Mouse (Mus musculus) heart, embryonic 14.5 days (tissue): ENCODE data around the gene C2cd6. TPM values are rescaled to one million over a fixed set of nuclear protein-coding genes. Genes with fewer than 3 reads are reported as not detected.

Experiments
- ATAC-seq: fragments of 200-750 bp; cut with Nextera tagmentation; 2 replicates; pipeline ENCODE4 v1.8.0; 2017; ENCODE audit warnings: low read depth, moderate TSS enrichment; ENCODE audit not compliant: insufficient number of reproducible peaks, insufficient read depth, low FRiP score
- H3K27ac ChIP-seq, 2 experiments: fragments of 200-500 bp in 1 of 2; fragments of 300-500 bp in 1 of 2; sonication (generic) in 1 of 2; replicated peaks in 1 of 2; 2 replicates each; pipeline ENCODE4 v1.5.1; 2012 to 2014; ENCODE audit warnings: low read depth in 2 of 2, low read length in 2 of 2, control low read depth in 1 of 2, mild to moderate bottlenecking in 1 of 2, mixed read lengths in 1 of 2; ENCODE audit not compliant: control insufficient read depth in 1 of 2, insufficient read depth in 1 of 2
- H3K27me3 ChIP-seq: fragments of 300-500 bp; sonication (generic); 2 replicates; pipeline ENCODE4 v1.6.1; 2014; ENCODE audit warnings: mild to moderate bottlenecking, low read length, control low read depth; ENCODE audit not compliant: control insufficient read depth, insufficient read depth
- H3K36me3 ChIP-seq: fragments of 300-500 bp; sonication (generic); 2 replicates; pipeline ENCODE4 v1.6.1; 2014; ENCODE audit warnings: mild to moderate bottlenecking, control low read depth, low read length, mixed read lengths; ENCODE audit not compliant: control insufficient read depth, insufficient read depth
- H3K4me1 ChIP-seq, 2 experiments: fragments of 200-500 bp in 1 of 2; fragments of 300-500 bp in 1 of 2; sonication (generic) in 1 of 2; 2 replicates each; pipeline ENCODE4 v1.6.1; 2012 to 2014; ENCODE audit warnings: low read length in 2 of 2, control low read depth in 1 of 2, mixed read lengths in 1 of 2; ENCODE audit not compliant: control insufficient read depth in 2 of 2, insufficient read depth in 2 of 2
- H3K4me2 ChIP-seq: fragments of 300-500 bp; sonication (generic); 2 replicates; pipeline ENCODE4 v1.6.1; 2014; ENCODE audit warnings: mild to moderate bottlenecking, low read length
- H3K4me3 ChIP-seq, 2 experiments: fragments of 200-500 bp in 1 of 2; fragments of 300-500 bp in 1 of 2; sonication (generic) in 1 of 2; 2 replicates each; pipeline ENCODE4 v1.5.1; 2012 to 2014; ENCODE audit warnings: low read length in 2 of 2, mild to moderate bottlenecking in 2 of 2, control low read depth in 1 of 2, low read depth in 1 of 2, moderate library complexity in 1 of 2; ENCODE audit not compliant: control insufficient read depth in 1 of 2, insufficient read depth in 1 of 2
- H3K9ac ChIP-seq: fragments of 300-500 bp; sonication (generic); 2 replicates; pipeline ENCODE4 v1.6.1; 2014; ENCODE audit warnings: mild to moderate bottlenecking, low read length
- H3K9me3 ChIP-seq: fragments of 300-500 bp; sonication (generic); 2 replicates; pipeline ENCODE4 v1.6.1; 2016; ENCODE audit warnings: low read length, control low read depth; ENCODE audit not compliant: control insufficient read depth
- WGBS: fragments of 180-500 bp; shearing (Covaris S2); extraction: QIAGEN DNeasy Blood & Tissue Kit; methylation state at CpG from one replicate; pipeline ENCODE4 v1.1.7; 2014; 5-methylcytosine and 5-hydroxymethylcytosine counted together
- polyA plus RNA-seq: library from polyadenylated mRNA; unstranded; fragments of >200 nt; fragmentation: Nextera tagmentation; extraction: Ambion mirVana; gene quantifications from 2 replicates; pipeline ENCODE4 v1.2.1, GENCODE M21; 2014

C2cd6 gene
- polyA plus RNA-seq, 1 experiment from 2014 or later = not detected

DNA sequence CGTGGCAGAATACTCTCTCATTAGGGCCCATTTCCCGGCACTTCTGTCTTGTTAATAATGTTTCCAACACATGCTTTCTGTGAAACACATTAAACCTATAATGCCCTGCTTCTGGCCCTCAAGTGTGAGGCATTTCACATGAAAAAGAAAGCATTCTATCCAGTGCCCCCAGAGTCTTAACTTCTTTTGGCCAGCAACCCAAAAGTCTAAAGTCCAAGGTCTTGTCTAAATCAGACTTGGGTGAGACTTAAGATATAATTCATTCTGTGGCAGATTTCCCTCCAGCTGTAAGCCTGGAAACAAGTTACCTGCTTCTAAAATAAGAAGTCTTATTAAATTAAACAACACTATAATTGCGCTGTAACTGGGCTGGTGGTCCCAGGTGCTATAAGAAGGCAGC, 73.1 kb downstream of the C2cd6 start:
- no peak overlapping the region for H3K27ac ChIP-seq
- no peak overlapping the region for H3K4me2 ChIP-seq
- no peaks in the 10 kb centered on the region for H3K9me3 ChIP-seq
- H3K27me3 ChIP-seq = no peaks in the 10 kb centered on the region
- no peaks in the 10 kb centered on the region for H3K36me3 ChIP-seq
- ATAC-seq = no peak
- no peaks in the 10 kb centered on the region for H3K4me1 ChIP-seq
- WGBS = 73% methylated on average over 3 of the region's 3 CpGs
- no peak overlapping the region for H3K4me3 ChIP-seq
- no peak overlapping the region for H3K9ac ChIP-seq

DNA sequence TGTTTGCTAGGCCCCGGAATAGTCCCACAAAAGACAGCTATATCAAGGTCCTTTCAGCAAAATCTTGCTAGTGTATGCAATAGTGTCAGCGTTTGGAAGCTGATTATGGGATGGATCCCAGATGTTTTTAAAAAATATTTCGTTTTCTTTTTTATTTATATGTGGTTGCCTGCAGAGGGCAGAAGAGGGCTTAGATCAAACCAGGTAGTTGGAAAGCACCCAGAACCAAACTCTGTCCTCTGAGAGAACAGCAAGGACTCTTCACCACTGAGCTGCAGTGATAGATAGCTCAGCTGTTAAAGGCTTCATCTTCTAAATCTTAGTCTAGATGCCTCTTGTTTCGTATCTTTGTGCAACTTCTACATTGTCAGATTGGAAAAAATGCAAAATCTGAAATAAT, 85.5 kb downstream of the C2cd6 start:
- no peaks in the 10 kb centered on the region for H3K4me1 ChIP-seq
- no peaks in the 10 kb centered on the region for H3K36me3 ChIP-seq
- H3K9me3 ChIP-seq = no peaks in the 10 kb centered on the region
- no peak overlapping the region for H3K4me2 ChIP-seq
- no peak overlapping the region for H3K27ac ChIP-seq
- WGBS = 34% methylated on average over 4 of the region's 4 CpGs
- no peak overlapping the region for H3K9ac ChIP-seq
- ATAC-seq = no peak
- no peak overlapping the region for H3K4me3 ChIP-seq
- H3K27me3 ChIP-seq = no peaks in the 10 kb centered on the region

Other genes with a start within 250 kb of the C2cd6 start
- gene Trak2, start 121.5 kb downstream of the C2cd6 start, polyA plus RNA-seq = 29.6 and 32.6 TPM in 2 replicates
- gene Stradb, start 121.4 kb downstream of the C2cd6 start, polyA plus RNA-seq = 29.1 and 33.9 TPM in 2 replicates
- 13.8 and 15.9 TPM in 2 replicates for gene Tmem237, start 25.5 kb upstream of the C2cd6 start, polyA plus RNA-seq
- gene Mpp4, start 68.5 kb upstream of the C2cd6 start, polyA plus RNA-seq = 0.31 and 0.34 TPM in 2 replicates
- 6.7 and 8.6 TPM in 2 replicates for gene Als2, start 142.3 kb upstream of the C2cd6 start, polyA plus RNA-seq
- not detected in 2 replicates for gene Cdk15, start 162.0 kb upstream of the C2cd6 start, polyA plus RNA-seq